Mouse (Mus musculus) liver, embryonic 14.5 days (tissue): Measurements from ENCODE around the gene Bbs5. TPM values are rescaled to one million over a fixed set of nuclear protein-coding genes. Genes with fewer than 3 reads are reported as not detected.

Experiments
- ATAC-seq: fragments of 200-750 bp; cut with Nextera tagmentation; 2 replicates; pipeline ENCODE4 v1.8.0; 2017; ENCODE audit warnings: moderate number of reproducible peaks, mild to moderate bottlenecking, moderate library complexity; ENCODE audit not compliant: insufficient read depth
- DNase-seq, 3 experiments: peaks; one replicate each; pipeline ENCODE4 v3.0.0-alpha.2; 2012 to 2013; ENCODE audit warnings: low read depth in 3 of 3, low spot score in 3 of 3
- H3K27ac ChIP-seq: fragments of 300-500 bp; sonication (generic); 2 replicates; pipeline ENCODE4 v1.5.1; 2014; ENCODE audit warnings: moderate library complexity, mild to moderate bottlenecking, control low read depth, inconsistent platforms
- H3K27me3 ChIP-seq: fragments of 300-500 bp; sonication (generic); 2 replicates; pipeline ENCODE4 v1.6.1; 2014; ENCODE audit warnings: mild to moderate bottlenecking, low read length, moderate library complexity; ENCODE audit not compliant: control insufficient read depth, insufficient read depth
- H3K36me3 ChIP-seq: fragments of 300-500 bp; sonication (generic); replicated peaks from 2 replicates; pipeline ENCODE4 v1.6.1; 2014; ENCODE audit warnings: low read depth; ENCODE audit not compliant: control insufficient read depth, insufficient read depth
- H3K4me1 ChIP-seq, 2 experiments: fragments of 200-500 bp in 1 of 2; fragments of 300-500 bp in 1 of 2; sonication (generic) in 1 of 2; replicated peaks; 2 replicates each; pipeline ENCODE4 v1.6.1; 2012 to 2014; ENCODE audit warnings: antibody characterized with exemption in 1 of 2, inconsistent platforms in 1 of 2, low read length in 1 of 2; ENCODE audit not compliant: control insufficient read depth in 2 of 2, insufficient read depth in 2 of 2
- H3K4me2 ChIP-seq: fragments of 300-500 bp; sonication (generic); 2 replicates; pipeline ENCODE4 v1.6.1; 2014; ENCODE audit warnings: low read depth, mild to moderate bottlenecking, control low read depth, moderate library complexity
- H3K4me3 ChIP-seq, 2 experiments: fragments of 200-500 bp in 1 of 2; fragments of 300-500 bp in 1 of 2; sonication (generic) in 1 of 2; 2 replicates each; pipeline ENCODE4 v1.5.1; 2012 to 2014; ENCODE audit warnings: low read depth in 2 of 2, low read length in 2 of 2, mild to moderate bottlenecking in 2 of 2, control low read depth in 1 of 2, inconsistent platforms in 1 of 2, moderate library complexity in 1 of 2; ENCODE audit not compliant: insufficient read depth in 1 of 2
- H3K9ac ChIP-seq: fragments of 300-500 bp; sonication (generic); replicated peaks from 2 replicates; pipeline ENCODE4 v1.6.1; 2014; ENCODE audit warnings: mild to moderate bottlenecking, control low read depth, moderate library complexity
- H3K9me3 ChIP-seq: fragments of 300-500 bp; sonication (generic); 2 replicates; pipeline ENCODE4 v1.6.1; 2016; ENCODE audit warnings: low read length, mixed read lengths; ENCODE audit not compliant: control insufficient read depth
- CTCF ChIP-seq: IDR thresholded peaks from 2 replicates; pipeline ENCODE4 v1.5.1; 2016; ENCODE audit warnings: antibody characterized with exemption, low read depth, control low read depth
- EP300 ChIP-seq: IDR thresholded peaks from 2 replicates; pipeline ENCODE4 v1.6.1; 2016; ENCODE audit warnings: antibody characterized with exemption, low read depth
- WGBS: fragments of 180-500 bp; shearing (Covaris S2); extraction: QIAGEN DNeasy Blood & Tissue Kit; methylation state at CpG from one replicate; pipeline ENCODE4 v1.1.7; 2014; ENCODE audit not compliant: insufficient replicate concordance; 5-methylcytosine and 5-hydroxymethylcytosine counted together
- polyA plus RNA-seq, 2 experiments: library from polyadenylated mRNA; depleted of rRNA in 1 of 2; stranded (reverse) in 1 of 2; unstranded in 1 of 2; fragments of >200 nt; fragmentation: Nextera tagmentation in 1 of 2; extraction: Ambion mirVana in 1 of 2; gene quantifications; 2 replicates each; pipeline versions ENCODE4 v1.2.1 to v1.2.3; 2012 to 2014

Gene Bbs5
- polyA plus RNA-seq, 2 experiments = 1.8 to 3.4 TPM

DNA sequence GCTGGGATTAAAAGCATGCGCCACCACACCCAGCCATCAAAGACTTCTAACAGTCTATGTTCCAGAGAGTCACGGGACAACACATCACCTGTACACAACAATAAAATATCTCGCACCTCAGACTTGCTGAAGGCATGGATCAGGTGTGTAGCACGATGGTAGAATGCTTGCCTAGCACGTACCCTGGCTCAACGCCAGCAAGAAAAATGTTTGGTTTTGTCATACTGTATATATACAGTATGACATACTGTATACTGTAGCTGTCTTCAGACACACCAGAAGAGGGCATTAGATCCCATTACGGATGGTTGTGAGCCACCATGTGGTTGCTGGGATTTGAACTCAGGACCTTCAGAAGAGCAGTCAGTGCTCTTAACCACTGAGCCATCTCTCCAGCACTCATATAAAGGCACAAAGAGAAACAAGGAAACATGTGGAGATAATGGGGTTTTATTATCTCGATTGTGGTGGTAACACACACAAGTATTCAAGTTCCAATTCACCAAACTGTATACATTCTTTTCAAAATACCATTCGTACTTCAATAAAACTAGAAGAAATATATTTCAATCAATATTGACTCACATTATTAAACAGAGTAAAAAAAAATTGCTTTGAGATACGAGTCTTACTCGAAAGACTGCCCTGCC is 1.9 kb upstream of the Bbs5 start:
- Histone ChIP-seq H3K27me3 (no peaks in the 10 kb centered on the region), H3K9ac (no peak overlapping the region), H3K4me2 (no peak overlapping the region), H3K4me1 (peaks cover 0 to 3% of the 10 kb centered on the region in 2 experiments; a peak in 2 of 4 replicates), H3K9me3 (no peaks in the 10 kb centered on the region), H3K27ac (no peak overlapping the region), H3K4me3 (no peak overlapping the region), H3K36me3 (no peaks in the 10 kb centered on the region)
- ATAC-seq (no peak), DNase-seq (no peak)
- TF ChIP-seq CTCF = no peak
- TF ChIP-seq EP300 = no peak
- 76% methylated on average over 11 of the region's 11 CpGs for WGBS

DNA sequence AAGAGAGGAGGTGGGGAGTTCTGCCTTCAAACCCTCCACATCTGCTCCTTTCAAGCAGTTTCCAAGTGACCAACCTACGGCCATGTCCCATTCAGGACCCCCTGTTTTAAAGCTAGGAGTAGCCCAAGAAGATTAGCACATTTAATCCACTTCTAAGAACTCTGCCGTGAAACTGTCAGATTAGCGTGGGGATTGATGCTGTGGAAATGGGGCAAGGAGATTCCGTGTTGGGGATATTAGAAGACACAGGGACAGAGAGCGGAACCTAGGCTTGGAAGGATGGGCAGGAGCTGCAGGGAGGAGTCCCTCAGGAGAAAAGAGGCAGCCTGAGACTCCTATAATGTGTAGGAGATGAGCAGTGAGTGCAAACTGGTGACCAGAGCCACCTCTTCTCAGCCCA is 2.7 kb downstream of the Bbs5 start:
- Histone ChIP-seq H3K27me3 (no peaks in the 10 kb centered on the region), H3K4me3 (no peak overlapping the region), H3K4me2 (no peak overlapping the region), H3K4me1 (peaks cover 0 to 3% of the 10 kb centered on the region in 2 experiments; a peak in 2 of 4 replicates), H3K9ac (no peak overlapping the region), H3K27ac (no peak overlapping the region), H3K36me3 (no peaks in the 10 kb centered on the region), H3K9me3 (no peaks in the 10 kb centered on the region)
- TF ChIP-seq CTCF (no peak), EP300 (no peak)
- ATAC-seq (no peak), DNase-seq (no peak)
- 75% methylated on average over 5 of the region's 5 CpGs for WGBS

DNA sequence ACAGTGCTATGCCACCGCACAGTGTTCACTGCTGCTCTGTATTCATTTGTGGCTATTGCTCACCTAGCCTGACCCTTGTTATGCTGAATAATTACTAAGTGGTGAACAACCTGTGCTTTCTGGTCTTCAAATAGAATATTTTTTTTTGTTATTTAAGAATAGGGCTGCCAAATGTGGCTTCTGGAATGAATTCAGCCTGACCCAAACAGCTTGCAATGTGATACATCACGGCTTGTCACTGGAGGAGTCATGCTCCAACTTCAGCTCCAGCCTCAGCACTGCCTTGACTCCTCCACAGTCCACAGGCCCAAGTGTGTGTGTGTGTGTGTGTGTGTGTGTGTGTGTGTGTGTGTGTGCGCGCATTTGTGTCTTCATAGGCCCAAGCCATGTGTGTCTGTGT is 12.4 kb downstream of the Bbs5 start:
- H3K4me3 ChIP-seq = no peak overlapping the region
- no peaks in the 10 kb centered on the region for H3K27me3 ChIP-seq
- H3K4me2 ChIP-seq = no peak overlapping the region
- no peak for TF ChIP-seq EP300
- no peak for TF ChIP-seq CTCF
- H3K36me3 ChIP-seq = no peaks in the 10 kb centered on the region
- no peaks in the 10 kb centered on the region for H3K9me3 ChIP-seq
- no peak overlapping the region for H3K27ac ChIP-seq
- H3K9ac ChIP-seq = no peak overlapping the region
- no peaks in the 10 kb centered on the region for H3K4me1 ChIP-seq
- DNase-seq (no peak), ATAC-seq (no peak)
- 82% methylated on average over 4 of the region's 4 CpGs for WGBS

DNA sequence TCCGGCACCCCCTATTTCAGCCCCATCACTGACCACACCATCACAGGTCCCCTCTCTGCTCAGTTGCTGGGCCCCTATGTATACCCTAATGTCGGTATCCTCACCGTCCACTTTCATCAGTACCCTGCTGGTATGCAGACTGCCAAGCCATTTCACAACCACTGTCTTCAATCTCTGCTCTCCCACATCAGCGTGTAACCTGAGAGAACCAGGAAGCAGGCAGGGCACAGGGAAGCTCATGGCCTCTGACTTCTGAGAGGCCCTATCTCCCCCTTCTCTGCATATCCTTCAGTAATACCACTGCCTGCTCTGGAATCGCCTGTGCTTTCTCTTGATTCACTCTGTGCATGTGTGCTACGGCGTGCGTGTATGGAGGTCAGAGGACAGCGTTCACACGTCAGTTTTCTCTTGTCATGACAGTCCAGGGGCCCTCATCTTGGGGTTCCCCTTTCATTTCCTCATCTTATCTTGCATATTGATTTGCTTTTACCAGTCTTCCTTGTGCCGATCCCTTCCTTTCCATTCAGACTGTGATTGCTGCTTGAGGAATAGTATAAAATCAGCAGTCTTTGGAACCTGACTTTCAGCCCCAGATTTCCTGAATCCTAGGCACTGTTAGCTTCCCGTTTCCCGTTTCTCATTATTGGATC is 17.0 kb downstream of the Bbs5 start:
- H3K27ac ChIP-seq = no peak overlapping the region
- no peak overlapping the region for H3K4me2 ChIP-seq
- H3K36me3 ChIP-seq = no peaks in the 10 kb centered on the region
- H3K9ac ChIP-seq = no peak overlapping the region
- TF ChIP-seq EP300 = no peak
- TF ChIP-seq CTCF = no peak
- no peak overlapping the region for H3K4me3 ChIP-seq
- no peaks in the 10 kb centered on the region for H3K27me3 ChIP-seq
- WGBS = 67% methylated on average over 13 of the region's 13 CpGs
- ATAC-seq (no peak), DNase-seq (no peak)
- H3K4me1 ChIP-seq = no peaks in the 10 kb centered on the region
- H3K9me3 ChIP-seq = no peaks in the 10 kb centered on the region

DNA sequence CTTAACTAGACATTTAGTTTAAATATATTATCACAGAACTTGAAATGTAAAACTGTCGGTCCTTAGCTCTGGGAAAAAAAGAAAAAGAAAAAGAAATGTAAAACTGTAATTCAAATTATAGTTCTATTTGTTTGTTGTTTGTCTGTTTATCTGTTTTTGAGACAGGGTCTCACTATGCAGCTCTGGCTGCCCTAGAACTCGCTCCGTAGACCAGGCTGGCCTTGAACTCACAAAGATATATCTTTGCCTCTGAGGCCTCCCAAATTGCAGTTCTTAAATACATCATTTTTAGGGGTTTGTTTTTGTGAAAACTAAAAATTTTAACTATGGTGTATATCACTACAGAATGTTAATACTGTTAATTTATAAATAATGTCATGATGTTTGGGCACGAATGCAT is 20.7 kb downstream of the Bbs5 start:
- Histone ChIP-seq H3K36me3 (no peaks in the 10 kb centered on the region), H3K4me3 (no peak overlapping the region), H3K4me2 (no peak overlapping the region), H3K27ac (no peak overlapping the region), H3K4me1 (no peaks in the 10 kb centered on the region), H3K9ac (no peak overlapping the region), H3K9me3 (no peaks in the 10 kb centered on the region), H3K27me3 (no peaks in the 10 kb centered on the region)
- TF ChIP-seq CTCF (no peak), EP300 (no peak)
- 74% methylated on average over 4 of the region's 4 CpGs for WGBS
- DNase-seq = no peak
- no peak for ATAC-seq
